Mouse (Mus musculus): Measurements from ENCODE around the gene Lrp8.

DNA sequence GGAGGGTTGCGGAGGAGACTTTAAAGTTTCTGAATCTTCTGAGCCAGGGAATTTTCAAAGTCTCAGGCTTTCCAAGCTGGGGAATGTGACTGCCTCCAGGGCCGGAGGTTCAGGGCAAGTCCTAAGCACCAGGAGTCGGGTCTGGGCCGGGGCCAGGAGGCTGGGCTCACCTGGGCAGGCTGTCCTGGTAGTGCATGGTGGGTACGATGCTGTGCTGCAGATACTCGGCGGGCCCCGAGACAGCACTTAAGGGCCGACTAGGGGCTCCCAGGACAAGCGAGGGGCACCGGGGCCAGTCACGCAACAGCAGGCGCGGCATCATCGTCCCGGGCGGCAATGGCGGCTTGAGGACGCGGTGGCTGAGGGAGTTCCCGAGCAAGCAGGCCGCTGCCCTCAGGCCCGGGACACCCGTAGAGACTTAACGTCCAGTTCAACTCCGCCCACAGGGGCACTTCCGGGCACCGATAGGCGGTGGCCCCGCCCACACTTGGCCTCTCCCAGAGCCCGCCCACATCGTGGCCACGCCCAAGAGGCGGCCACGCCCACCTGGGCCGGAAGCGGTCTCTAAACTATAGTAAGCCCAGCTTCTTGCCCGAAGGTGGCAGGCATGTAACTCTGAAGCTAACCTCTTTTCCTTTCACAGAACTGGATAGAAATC lies 121.2 kb downstream of the Lrp8 start, which contains the start of gene Cpt2:
- TF ChIP-seq ZMIZ1 (IDR thresholded peaks at IDR 0.05; ENCODE audit: low read depth, low read length), result peak; percentile 85
- TF ChIP-seq USF2 (IDR thresholded peaks at IDR 0.05; ENCODE audit: borderline replicate concordance in 1 of 2, insufficient read depth in 1 of 2, low read depth in 1 of 2, low read length in 2 of 2), result no peak
